Mouse (Mus musculus): ENCODE data around the gene Comt. TPM values are rescaled to one million over a fixed set of nuclear protein-coding genes. Genes with fewer than 3 reads are reported as not detected.

Gene Comt
- 100 to 1,000 TPM; 193 to 249 TPM for total RNA-seq (2021)
- long read RNA-seq, experiment 1, transcript Comt-202 (5 exons, 1,866 nt) = minor isoform, 24 of 141 reads
- long read RNA-seq, experiment 1, transcript Comt-201 (6 exons, 1,397 nt) = major isoform, 37 of 141 reads
- long read RNA-seq, experiment 1, partial matches to known transcripts = 57 of 141 reads
- long read RNA-seq, experiment 1, other reads (novel, unspliced or antisense) = 20 of 141 reads
- long read RNA-seq, experiment 2, transcript Comt-202 (5 exons, 1,866 nt) = major isoform, 33 of 107 reads
- long read RNA-seq, experiment 2, transcript Comt-201 (6 exons, 1,397 nt) = minor isoform, 31 of 107 reads
- long read RNA-seq, experiment 2, partial matches to known transcripts = 37 of 107 reads
- long read RNA-seq, experiment 2, other reads (novel, unspliced or antisense) = 3 of 107 reads

DNA sequence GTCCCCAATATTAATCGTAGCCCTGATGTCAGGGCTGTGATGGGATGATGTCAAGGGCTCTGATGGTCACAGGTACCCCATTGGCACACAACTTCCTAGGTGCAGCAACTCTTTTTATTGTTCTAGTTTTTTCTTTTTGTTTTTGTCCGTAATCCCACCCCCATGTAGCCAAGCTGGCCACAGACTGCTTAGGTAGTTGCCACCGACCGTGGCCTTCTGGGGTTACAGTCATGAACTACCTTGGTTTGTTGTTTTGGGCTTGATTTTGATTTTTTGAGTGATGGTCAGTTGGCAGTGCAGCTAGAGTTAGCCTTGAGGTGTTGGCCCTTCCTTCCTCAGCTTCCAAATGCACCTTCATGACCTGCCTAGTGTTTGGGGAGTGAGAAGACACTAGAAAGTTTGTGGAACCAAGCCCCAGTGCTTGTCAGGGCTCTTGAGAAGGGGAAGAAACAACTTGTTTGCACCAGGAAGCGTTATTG, at the start of gene Comt:
Gene Comt, minus strand, starts transcription at position 51 of the 479 bp plus-strand sequence.
- no peak for DNase-seq

DNA sequence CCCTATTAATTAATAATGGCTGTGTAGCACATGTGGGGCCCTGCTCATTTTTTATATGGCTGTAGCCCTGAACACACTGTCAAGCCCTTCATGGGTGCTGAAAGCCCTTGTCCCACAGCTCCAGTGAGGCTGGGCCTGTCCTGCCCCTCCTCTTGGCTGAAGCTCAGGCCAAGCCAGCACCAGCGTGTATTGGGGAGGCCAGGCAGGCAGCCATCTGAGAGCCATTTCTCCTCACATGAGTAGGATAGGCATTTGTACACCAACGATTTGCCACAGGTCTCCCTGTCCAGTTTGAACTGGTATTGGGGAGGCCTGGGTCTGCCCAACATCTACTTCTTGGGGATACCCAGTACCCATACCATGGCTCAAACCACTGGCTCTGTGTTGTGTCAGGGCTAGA, 47.4 kb upstream of the Comt start:
- no peak for DNase-seq

DNA sequence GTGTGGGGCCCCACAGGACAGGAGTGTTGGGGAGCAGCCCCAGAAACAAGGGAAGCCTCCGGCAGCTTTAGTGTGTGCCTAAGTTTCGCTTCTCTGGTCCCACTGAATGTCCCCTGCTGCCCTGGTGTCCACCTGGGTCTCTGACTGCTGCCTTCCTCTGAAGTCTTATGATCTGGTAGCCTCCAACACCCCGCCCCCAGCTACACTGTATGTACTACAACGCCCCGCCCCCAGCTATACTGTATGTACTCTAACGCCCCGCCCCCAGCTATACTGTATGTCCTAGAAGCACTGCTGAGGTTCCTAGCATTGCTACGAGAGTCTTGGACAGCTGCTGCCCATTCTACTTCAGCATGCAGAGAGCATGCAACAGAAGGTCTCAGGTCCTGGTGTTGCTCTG, 46.3 kb upstream of the Comt start:
- no peak for DNase-seq

DNA sequence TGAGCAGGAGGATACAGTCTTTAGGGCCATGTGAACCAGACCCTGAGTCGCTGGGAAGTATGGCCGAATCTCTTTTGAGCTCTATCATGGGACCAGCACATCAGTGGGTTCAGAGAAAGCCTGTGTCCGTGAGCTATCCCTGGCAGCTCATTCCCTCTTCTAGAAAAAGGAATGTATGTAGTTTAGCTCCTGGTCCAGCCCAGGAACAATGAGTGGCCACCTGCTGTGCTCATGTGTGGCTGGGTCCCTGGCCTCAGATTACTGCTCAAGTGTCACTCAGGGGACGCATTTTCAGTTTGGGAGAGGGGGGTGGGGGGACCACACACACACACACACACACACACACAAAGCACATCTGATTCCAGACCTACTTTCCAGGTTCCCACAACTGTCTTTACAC, 45.8 kb upstream of the Comt start:
- DNase-seq = no peak

DNA sequence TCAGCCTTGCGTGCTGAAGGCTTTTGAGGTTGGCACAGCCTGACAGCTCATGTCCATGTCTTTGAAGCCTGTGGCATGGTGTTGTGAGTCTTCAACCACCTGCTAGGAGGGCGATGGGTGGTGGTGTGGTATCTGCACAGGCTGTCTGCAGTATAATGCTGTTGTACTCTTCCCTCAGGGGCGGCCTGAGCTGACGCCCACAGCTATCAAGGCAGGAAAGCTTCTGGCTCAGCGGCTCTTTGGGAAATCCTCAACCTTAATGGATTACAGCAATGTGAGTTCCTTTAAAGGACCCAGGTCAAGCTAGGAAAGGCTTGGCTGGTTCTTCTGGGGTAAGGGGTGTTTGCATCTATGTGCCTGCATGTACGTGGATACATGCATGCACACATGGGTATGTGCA, 45.3 kb upstream of the Comt start:
- DNase-seq = no peak

DNA sequence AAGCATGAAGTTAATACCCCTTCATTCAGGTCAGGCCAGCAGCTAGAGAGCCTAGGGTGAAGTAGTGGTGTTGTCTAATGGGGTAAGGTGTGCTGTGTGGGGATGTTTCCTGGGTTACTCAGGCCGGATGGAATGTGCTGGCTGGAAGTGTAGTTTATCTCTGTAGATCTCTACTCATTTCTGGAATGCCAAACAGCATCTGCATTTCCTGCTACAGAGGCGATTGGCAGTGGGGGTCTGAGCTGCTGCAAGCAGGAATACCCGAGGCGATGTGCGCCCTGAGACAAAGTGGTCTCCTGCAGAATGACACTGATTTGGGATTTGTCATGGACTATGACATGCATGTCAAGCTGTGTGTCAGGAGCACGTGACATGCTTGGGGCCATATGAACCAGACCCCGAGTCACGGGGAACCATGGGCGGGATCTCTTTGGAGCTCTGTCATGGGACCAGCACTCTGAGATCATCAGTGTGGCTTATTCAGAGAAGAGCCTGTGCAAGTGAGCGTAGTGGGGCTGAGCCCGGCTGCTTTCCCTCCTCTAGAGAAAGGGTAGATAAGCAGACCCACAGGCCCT, 44.8 kb upstream of the Comt start:
- no peak for DNase-seq

DNA sequence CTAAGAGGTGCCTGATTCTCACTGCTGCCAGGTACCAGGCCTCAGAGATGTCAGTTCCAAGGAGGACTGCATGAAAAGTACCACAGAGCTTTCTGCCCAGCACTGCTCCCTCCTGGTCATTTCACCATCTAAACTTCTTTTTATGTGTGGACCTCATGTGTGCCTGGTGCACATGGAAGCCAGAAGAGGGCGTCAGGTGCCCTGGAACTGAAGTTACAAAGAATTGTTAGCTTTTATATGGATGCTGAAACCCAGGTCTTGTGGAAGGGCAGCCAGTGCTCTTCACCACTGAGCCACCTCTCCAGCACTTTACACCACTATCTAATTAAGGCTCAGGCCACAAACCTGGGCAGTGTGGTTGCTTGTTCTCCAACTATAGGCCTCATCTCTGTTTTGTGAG, 44.2 kb upstream of the Comt start:
- DNase-seq = no peak

DNA sequence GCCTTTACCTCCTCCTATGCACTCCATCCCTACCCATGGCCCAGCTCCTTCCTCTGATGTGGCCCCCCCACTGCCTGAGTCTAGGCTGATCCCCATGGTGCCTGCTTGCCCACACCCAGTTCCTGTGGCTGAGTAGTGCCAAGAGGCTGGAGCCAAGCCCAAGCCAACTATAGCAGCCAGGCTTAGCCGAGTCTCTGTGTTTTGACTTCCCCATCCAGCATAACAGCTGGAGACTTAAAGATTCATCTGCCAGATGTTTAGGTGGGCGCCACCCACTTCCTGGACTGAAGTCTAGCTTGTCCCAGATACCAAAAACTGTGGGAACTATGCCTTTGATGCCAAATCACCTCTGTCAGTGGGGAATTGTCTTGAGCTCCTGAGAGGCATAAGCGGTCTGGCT, 37.6 kb upstream of the Comt start:
- DNase-seq = no peak

DNA sequence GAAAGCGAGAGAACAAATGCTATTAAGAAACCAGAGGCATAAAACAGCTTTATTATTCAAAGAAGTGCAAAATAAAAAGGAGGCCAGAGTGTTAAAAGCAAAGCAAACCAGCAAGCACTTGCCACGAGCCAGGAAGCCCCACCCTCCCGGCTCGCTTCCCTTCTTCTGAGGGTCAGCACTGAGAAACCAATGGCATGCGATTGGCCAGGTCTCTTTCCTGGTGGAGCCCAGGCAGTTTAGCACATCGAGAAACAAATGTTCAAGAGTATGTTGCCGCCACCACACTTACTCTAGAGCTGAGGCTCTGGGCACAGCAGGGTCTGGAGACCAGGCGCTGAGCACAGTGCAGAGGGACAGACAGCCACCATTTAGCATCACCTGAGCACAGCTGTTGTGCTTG, 35.9 kb upstream of the Comt start:
- DNase-seq = no peak

DNA sequence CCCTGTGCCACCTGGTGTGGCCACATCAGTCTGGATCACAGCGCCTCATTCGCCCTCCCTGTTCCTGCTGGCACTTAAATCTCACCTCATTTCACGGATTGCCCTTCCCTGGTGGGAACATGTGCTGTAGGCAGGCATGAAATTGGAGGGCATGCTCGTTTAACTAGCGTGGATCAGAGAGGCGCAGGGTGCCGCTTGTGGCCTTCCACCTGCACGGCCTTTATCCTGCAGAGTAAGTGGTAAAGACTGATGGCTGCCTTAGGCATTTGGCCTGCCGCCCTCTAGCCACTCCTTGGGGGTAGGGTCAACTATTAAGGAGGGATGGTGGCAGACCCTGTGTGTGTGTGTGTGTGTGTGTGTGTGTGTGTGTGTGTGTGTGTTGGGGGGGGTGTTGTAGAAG, 35.4 kb upstream of the Comt start:
- DNase-seq = no peak

DNA sequence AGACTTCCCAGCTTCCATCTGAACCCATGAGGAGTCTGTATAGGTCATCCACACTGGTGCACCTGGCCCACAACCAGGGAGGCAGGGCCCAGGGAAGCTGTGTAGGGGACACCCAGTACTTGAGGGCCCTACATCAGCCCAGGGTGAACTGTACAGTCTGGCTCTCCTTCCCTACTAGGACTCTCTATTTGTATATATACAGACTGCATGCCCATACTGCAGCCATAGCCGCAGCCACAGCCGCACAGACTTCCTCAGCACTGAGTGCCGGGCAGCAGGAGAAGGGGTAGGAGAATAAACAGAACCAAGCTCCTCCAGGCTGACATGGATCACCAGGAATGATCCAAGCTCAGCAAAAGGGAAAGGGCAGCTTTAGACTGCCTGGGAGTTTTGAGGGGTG, 34.2 kb upstream of the Comt start:
- no peak for DNase-seq

DNA sequence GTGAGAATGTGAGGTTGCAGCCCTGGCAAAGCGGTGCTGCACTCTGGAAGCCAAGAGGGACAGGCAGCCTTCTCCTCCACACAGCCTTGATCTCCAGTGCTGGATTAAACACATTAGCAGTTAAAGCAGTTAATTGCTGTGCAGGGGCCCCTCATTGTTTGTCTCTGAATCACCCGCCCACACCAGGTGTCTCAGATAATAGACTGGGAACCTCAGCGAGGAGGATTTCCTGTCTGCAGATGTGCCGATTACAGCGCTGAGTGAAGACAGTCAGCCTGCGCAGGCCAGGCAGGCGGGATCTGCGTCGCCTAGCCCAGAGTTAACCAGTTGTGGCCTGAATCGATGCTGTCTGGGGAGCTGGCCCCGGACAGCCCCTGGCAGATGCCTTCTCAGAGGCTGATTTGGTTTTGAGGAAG, 33.3 kb upstream of the Comt start:
- peak; percentile 18 to 20 for DNase-seq

DNA sequence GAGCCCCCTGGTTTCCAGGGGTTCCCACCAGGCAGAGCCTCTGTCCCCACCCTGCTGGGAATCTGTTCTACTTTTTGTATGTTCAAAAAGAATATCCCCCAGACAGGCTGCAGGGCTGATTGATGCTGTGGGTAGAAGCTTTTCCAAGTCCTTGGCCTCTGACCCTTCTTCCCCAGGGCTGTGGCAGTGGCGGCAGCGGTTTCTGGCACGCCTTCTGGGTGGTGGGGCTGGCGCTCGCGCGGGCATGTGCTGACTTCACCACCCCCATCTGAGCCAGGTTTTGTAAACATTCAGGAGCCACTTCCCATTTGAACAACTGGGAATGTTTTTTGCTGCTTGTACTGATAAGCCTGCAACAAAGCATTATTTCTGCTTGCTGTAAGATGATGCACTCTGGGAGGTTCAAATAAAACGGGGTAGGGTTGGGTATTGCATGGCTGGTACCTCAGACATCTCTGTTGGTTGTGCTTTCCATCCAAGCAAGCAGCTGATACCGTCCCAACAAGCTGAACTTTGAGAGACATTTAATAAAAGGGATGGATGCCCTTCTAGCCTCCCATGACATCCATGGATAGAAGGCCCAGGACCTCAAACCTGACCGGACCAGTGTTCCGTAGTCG, 32.8 kb upstream of the Comt start:
- peak; percentile 51 to 56 for DNase-seq

DNA sequence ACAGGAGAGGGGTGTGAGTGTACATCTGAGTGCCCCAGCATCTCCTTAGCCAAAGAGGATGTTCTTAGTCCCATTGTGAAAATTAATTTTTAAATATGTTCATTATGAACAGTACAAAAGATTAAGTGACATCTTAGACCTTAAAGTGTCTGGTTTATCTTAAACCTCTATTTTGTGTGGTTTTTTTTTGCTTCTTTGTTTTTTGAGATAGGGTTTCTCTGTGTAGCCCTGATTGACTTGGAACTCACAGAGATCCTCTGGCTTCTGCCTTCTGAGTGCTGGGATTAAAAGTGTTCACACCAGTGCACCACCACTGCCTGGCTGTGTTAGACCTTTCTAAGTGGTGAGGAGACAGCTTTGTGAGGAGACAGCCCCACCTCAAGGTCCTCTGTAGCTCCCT, 32.0 kb upstream of the Comt start:
- no peak for DNase-seq

DNA sequence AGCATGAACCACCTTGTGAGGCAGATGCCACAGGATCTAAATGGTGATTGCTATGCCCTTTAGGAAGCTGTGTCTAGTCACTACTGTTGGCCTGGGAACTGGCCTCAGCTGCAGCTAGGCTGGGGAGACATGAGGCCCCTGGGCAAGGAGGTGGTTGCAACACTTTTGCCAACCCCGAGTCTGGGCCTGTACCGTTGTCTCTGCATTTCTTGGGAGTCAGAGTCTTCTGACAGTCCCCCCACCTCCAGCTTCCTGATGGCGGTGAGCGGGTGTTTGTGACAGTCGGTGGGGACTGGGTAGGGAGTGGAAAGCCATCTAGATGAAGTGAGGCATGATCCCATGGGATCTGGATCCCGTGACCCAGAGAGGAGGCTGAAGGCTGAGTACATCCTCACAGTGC, 28.8 kb upstream of the Comt start:
- no peak for DNase-seq

DNA sequence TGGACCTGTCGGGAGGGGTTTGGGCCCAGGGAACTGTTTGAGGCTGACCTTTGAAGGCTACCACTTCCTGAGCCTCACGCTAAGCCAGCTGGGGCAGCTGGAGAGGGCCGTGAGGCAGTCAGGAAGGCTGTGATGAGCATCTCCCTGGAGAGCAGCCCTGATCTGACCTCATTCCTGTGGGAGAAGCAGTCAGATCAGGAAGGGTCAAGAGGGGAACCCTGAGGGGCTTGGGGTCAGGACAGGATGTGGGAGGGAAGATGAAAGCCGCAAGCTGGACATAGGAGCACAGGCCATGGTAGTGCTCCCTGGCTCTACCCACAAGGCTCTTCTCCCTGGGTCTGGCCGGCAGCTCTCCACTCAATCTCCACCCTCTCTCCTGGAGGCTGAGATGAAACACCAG, 27.2 kb upstream of the Comt start:
- DNase-seq = peak in 1 of 2 experiments; percentile 14

DNA sequence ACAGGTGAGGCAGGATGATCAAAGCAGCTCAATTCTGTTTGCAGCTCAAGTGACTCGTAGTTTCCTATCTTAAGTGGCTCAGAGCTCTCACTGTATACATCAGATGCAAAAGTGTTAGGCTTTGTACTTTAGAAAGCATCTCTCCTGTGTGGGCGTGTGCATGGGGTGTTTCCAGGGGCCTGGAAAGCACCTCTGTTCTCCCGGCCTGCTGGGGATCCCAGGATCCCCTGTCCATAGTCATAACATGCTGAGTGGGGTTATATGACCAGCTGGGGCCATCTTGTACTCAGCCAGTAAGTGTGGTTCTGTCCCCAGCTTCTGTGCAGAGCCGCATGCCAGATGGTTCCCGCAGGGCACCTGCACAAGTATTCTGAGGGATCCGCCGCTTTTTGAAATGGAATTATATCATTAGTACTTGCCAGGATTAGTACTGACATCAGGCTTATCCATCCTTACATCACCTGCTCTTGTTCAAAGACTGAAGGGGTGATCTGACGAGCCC, 25.8 kb upstream of the Comt start:
- no peak for DNase-seq

DNA sequence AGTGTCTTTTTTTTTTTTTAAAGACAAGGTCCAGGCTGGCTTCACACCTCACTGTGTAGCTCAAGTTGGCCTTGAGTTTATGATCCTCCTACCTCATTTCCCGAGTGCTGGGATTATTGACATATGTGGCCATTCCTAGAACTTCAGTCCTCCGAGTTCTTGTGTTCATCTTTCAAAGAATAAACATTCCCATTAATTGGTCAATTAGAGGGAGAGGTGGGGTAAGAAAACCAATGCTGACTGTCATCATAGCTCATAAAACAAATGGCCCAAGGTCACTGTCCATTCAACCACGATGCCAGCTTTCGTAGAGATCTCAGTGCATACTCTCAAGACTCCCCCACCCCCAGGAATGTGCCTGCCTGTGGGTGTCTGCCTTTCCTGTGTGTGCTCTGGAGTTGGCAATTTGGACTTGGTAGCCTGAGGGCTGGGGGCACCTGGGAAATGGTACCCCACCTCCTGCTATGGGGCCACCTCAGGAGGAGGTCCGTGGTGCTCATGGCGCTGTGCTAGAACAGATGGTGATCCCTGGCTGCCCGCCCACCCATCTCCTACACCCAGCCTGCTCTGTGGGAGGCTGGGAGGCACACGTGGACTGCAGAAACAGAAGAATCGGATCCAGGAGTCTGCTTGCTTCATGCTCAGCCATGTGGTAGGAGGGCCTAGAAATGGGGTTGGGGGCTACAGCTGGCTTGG, 25.0 kb upstream of the Comt start:
- DNase-seq = peak; percentile 39 to 66

DNA sequence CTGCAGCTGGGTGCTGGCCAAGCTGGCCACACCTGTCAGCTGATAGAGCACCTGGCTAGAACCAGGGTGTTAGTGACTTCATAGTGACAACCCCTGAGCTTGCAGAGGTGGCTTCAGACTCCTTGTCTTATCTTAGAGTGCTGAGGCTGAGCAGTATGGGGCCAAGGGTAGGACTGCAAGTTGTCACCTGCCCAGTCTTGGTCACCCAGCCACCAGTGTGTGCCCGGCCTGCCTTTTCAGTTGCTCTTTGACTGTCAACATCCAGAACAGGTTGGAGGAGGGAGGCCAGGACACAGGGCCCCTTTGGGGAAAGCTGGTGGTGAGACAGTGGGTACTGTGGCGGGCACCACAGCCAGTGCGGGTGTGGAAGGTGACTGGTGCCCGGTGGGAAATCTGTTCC, 22.4 kb upstream of the Comt start:
- DNase-seq = no peak

DNA sequence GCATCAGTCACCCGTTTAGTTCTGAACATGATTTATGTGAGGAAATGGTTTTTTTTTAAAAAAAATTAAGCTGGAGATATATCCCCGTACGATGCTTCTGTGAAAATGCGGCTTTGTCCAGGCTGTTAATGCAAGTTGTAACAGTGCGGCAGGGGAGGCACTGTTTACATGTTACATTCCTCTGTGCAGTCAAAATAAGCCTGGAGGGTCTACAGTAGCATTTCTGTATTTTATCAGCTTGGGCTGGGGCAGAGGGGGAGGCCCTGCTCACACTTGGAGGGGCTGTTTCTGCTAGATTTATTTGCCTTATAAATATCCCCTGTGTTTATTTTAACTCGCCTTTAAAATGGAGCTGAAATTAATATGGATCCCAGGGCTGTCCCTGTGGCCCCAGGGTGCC, 21.5 kb upstream of the Comt start:
- DNase-seq = no peak

DNA sequence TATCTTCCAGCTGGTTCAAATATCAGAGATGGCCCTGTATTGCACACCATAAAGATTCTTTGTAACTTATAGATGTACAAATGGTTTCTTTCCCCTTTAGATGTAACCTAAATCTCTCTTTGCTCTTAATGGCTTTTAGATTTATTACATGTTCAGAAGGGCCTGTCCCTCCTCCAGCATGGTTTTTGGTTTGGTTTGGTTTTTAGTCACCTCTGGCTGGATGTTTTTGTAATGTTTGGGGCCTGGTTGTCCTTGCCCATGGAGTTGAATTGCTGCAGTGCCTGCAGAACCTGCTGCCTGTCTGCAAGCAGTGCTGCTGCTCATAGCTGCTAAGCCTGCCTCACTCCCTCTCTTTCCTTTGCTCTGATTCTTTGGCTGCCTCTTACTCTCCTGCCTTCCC, 20.6 kb upstream of the Comt start:
- peak in 1 of 2 experiments; percentile 16 for DNase-seq

DNA sequence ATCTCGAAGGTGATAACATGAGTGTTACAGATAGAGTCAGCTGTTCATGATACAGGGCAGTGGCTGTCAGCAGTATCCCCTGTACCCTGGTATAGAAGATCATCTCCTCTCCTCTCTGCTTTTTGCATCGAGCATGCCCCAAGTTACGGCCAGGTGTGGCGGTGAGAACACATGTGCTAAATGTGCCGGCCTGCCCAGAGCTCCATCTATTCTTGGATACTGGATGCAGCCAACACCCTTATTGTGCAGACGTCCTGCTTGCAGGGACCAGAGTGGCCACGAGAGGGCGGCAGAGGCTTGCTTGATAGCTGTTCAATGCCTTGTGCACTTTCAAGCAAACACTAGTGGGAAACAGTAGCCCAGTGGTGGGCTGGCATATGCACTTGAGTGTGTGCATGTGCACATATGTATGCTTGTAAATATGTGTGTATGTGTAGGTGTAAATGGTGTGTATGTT, 16.8 kb upstream of the Comt start:
- peak; percentile 93 for DNase-seq

DNA sequence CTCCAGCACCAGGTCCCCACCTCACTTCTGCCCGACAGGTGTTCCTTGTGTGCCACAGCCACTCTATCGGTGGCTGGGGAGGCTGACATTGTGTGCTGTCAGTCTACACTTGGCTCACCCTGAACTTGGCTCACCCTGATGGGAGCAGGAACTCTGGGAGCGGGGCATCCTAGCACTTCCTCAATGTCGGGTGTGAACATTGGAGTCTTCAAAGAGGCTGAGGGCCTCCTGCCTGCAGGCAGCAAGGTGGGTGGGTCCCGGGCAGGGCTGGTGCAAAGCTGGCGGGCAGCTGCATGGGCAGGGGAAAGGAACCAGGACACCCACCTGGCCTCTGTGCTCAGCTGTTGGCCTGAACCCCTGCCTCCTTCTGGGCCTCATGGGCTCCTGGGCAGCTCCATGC, 9.5 kb upstream of the Comt start:
- no peak for DNase-seq
